Mouse (Mus musculus): Measurements from ENCODE around the gene Jpt2.

DNA sequence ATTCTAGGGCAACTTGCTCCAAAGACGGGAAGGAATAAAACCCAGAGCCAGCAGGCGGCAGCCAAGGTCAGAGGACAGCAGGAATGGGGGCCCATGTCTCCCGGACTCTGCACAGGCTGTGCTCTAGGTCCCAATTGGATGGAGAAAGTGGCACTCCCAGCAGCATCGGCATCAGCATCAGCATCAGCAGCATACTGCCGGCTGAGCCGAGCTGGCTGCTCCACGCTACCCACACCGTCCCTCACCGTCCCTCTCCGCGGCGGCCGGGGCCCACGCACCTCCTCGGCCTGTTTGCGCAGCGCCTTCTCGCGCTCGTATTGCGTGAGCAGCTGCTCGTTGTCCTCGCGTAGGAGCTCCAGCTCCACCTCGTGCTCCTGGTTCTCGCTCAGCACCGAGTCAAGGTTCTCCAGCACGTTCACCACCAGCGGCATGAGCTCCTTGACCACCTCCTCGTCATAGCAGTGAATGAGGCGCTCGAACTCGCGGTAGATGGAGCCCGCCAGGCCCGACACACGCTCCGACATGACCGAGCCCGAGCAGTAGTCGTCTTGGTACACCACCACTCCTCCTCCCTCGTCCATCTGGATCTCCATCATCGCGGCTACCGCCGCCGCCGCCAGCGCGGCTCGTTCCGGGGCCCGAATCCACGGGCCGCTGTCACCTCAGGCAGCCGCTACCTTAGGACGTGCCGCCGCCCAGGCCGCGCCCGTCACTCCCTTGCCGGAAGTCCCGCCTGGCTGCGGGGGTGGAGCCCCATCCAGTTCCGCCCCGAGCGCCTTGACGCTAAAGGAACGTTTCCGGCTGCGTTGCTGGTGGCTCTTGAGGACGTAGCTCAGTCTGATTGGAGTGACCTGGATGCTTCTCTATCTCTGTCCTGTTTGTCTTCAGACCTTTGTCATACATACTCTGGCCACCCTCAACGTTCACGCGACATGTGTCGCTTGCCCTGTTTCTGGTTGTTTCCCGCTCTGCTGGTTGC, 23.9 kb downstream of the Jpt2 start, which contains the start of gene Mapk8ip3:
- no peak for TF ChIP-seq USF2 (IDR thresholded peaks at IDR 0.05; ENCODE audit: borderline replicate concordance in 1 of 2, insufficient read depth in 1 of 2, low read depth in 1 of 2, low read length in 2 of 2)
- peak; percentile 67 to 69 for TF ChIP-seq POLR2A (IDR thresholded peaks at IDR 0.05; ENCODE audit: control insufficient read depth in 1 of 2, insufficient read depth in 1 of 2, low read depth in 1 of 2, low read length in 2 of 2, poor library complexity in 1 of 2)
- TF ChIP-seq MYC (IDR thresholded peaks at IDR 0.05; ENCODE audit: low read depth, low read length): no peak
- TF ChIP-seq E2F4 (IDR thresholded peaks at IDR 0.05; ENCODE audit: borderline replicate concordance, low read depth, low read length): no peak
